8 mouse cellular contexts compared by ENCODE assay signal in the genomic region with DNA sequence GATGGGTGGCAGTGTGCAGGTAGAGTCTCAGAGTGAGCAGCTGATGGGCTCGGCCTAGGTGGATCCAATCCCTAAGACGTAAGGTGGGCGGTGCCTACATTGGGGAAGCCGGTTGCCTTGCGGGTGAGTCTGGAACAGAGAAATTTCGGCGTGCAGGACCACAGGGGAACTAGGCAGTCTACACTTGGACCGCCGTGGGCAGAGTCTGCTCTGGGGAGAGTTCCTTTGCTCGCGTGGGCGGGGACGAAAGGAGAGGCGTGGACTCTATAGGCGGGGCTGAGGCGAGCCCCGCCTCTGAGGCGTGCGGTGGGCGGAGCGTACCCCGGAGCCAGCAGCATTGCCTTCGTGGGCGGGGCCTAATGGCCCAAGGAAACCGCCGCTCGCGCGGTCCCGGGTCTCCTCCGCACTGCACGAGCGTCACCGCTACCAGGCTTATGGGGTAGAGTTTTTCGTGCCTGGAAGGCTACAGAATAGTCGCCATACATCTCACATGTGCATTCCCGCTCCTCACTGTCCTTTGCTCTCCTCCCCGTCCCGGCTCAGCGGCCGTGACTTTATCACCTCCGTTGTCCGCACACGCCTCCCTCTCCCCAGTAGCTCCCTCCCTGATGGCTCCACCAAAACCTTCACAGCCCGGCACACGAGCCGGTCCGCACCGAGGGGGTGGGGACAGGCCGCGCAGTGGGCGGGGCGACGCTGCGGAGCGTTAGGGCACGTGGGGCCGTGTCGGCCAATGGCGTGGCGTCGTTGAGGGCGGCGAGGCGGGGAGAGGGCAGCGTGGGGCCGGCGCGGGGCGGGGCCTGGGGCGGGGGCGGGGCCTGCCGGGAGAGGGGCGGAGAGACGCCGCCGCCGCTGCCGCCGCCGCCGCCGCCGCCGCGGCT. TPM values are rescaled to one million over a fixed set of nuclear protein-coding genes. Genes with fewer than 3 reads are reported as not detected.
A peak's percentile ranks its signal among the peaks of the same experiment; 100 is the strongest.
DNase-seq lines count a peak whose midpoint lies in the region; ATAC-seq lines count a peak whose summit lies in the region.

TSS of gene Ppp2r5c (plus strand) at position 831 of the 881 bp plus-strand sequence.

- H3K9ac ChIP-seq in forebrain, embryonic 14.5 days (ENCODE audit: low read length), result peak within 1 kb of the TSS; percentile 82
- peak within 1 kb of the TSS; percentile 86 for H3K9ac ChIP-seq in neural tube, embryonic 15.5 days (replicated peaks)

- peak within 1 kb of the TSS; percentile 79 for H3K4me3 ChIP-seq in forebrain, embryonic 14.5 days (ENCODE audit: low read depth, low read length)
- H3K4me3 ChIP-seq in neural tube, embryonic 15.5 days (replicated peaks), result peak within 1 kb of the TSS; percentile 87

- H3K27me3 ChIP-seq in forebrain, embryonic 14.5 days (replicated peaks; ENCODE audit: control insufficient read depth, insufficient read depth, low read length), result no peaks in the 10 kb centered on the region
- peaks cover 5% of the 10 kb centered on the region for H3K27me3 ChIP-seq in neural tube, embryonic 15.5 days (replicated peaks)

- DNase-seq in ES-CJ7 (ENCODE audit: low read depth, low spot score), result peak; percentile 94
- DNase-seq in cerebellum, adult 11 months, result peak; percentile 94
- DNase-seq in forebrain, embryonic 14.5 days (ENCODE audit: low spot score), result peak; percentile 97
- DNase-seq in heart, postnatal 14 days, result peak; percentile 96 to 97
- DNase-seq in layer of hippocampus, adult 11-12 months (ENCODE audit: low spot score), result peak; percentile 96
- peak; percentile 94 to 95 for DNase-seq in lung, adult 18-20 months
- DNase-seq in testis, postnatal 14 days (ENCODE audit: low spot score), result peak; percentile 97

- peak; percentile 97 for ATAC-seq in forebrain, embryonic 14.5 days
- ATAC-seq in neural tube, embryonic 15.5 days (ENCODE audit: low FRiP score), result peak; percentile 98

- under 1% methylated on average over 85 of the region's 86 CpGs for WGBS in forebrain, embryonic 14.5 days
- under 1% methylated on average over 58 of the region's 86 CpGs for WGBS in neural tube, embryonic 15.5 days

- peaks cover 8% of the 10 kb centered on the region for H3K4me1 ChIP-seq in forebrain, embryonic 14.5 days (ENCODE audit: control insufficient read depth, insufficient read depth, low read length)
- H3K4me1 ChIP-seq in neural tube, embryonic 15.5 days, result peaks cover 22% of the 10 kb centered on the region

- 0 out of 2 replicates have a peak, but pooled peaks cover 4% of the 10 kb centered on the region for H3K36me3 ChIP-seq in forebrain, embryonic 14.5 days (ENCODE audit: control insufficient read depth, insufficient read depth, low read length)
- H3K36me3 ChIP-seq in neural tube, embryonic 15.5 days, result peaks cover 11% of the 10 kb centered on the region; the same call in 1 of the 2 replicates

- no peaks in the 10 kb centered on the region for H3K9me3 ChIP-seq in forebrain, embryonic 14.5 days (replicated peaks; ENCODE audit: control insufficient read depth, low read length)
- H3K9me3 ChIP-seq in neural tube, embryonic 15.5 days (replicated peaks), result no peaks in the 10 kb centered on the region

- peak within 1 kb of the TSS; percentile 94 for H3K27ac ChIP-seq in forebrain, embryonic 14.5 days (ENCODE audit: low read depth, low read length)
- peak within 1 kb of the TSS; percentile 97 for H3K27ac ChIP-seq in neural tube, embryonic 15.5 days (replicated peaks)

- intact Hi-C loops in heart, postnatal 14 days (cut with DNase I), result loop anchor here (5.0 kb wide), 1 partner anchor 396 kb away; the partner anchor contains the start of gene Mok

- H3K4me2 ChIP-seq in forebrain, embryonic 14.5 days (ENCODE audit: low read length), result peak within 1 kb of the TSS; percentile 72
- H3K4me2 ChIP-seq in neural tube, embryonic 15.5 days, result peak within 1 kb of the TSS; percentile 75

RNA-seq across cellular contexts. Expression of gene Ppp2r5c, which starts in this region (rescaled TPM):
- 138 and 144 TPM in 2 replicates for polyA plus RNA-seq in forebrain, embryonic 14.5 days (2014; fragmentation: Nextera tagmentation; extraction: Ambion mirVana)
- total RNA-seq in heart, postnatal 14 days (2021), result 100 to 1,000 TPM; 102 to 103 TPM
- polyA plus RNA-seq in neural tube, embryonic 15.5 days (2015; fragmentation: Nextera tagmentation; extraction: Ambion mirVana), result 149 and 152 TPM in 2 replicates

Comparison
In these comparisons a context has a peak if more than half of its experiments do, and no peak if none do; other contexts are left out.
1. Peak in every context shown above with its lines: DNase-seq, ATAC-seq, H3K4me3 ChIP-seq and H3K27ac ChIP-seq.